Mouse (Mus musculus) layer of hippocampus, adult 11-12 months (tissue): ENCODE measurements at regions not wholly inside any gene's neighbourhood (a gene's known extent, or its start where the extent isn't known, plus 50 kb on each side); places are given as distances from the start of the nearest gene placed in this dataset.

Experiments
- DNase-seq: peaks from one replicate; pipeline ENCODE4 v3.0.0; 2022; ENCODE audit warnings: low spot score

DNA sequence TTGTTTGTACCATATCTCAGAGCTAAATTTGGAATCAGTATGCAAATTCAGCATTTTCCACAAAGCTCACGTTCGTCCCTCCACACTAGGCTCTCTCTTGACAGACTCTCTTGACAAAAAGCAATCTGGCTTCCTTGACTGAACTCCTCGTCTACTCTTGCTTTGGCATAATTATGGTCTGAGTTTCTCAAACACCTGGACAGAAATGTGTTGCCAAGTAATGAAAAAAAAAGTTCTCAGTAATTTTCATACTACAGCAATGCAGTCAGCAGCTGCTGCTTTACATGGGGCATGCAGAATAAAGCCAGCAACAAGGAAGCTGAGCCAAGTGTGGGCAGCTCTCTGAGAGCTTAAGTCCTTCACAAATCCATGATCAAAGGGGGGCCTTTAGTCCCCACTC lies 932.7 kb downstream of the Galc start:
- peak; percentile 45 for DNase-seq

DNA sequence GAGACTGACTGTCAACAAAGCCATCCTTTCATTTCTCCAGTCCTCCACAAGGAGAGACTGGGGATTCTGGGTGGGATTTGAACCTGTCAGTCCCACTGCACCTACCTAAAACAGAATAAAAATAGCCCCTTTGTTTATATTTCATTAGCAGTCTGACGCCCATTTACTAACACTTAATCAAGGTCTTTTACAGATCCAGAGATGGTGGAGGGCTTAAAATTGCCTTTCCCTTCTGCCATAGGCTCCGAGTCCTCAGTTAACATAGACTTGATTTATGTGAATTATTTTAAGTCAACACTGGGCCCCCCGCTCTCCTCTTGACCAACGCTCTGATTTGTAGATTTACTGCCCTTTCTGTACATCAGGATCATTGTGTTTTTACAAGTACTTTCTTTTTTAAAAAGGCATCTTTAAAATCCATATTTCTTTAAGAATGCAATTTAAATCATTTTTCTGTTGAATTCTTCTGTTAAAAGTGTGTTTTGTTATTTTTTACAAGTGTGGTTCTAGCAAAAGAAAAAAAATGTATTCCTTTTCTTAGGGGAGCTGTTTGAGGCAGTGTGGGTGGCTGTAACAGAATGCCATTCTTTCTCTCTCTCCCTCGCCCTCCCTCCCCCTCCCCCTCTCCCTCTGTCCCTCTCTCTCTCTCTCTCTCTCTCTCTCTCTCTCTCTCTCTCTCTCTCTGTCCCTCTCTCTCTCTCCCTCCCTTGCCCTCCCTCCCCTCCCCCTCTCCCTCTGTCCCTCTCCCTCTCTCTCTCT lies 946.8 kb downstream of the Galc start:
- DNase-seq: no peak

- no peak for DNase-seq
Observed at GRCm38 (mm10) chr12:97278792-97279191, 980.5 kb downstream of the Galc start.

GRCm38 (mm10) chr12:97278331-97278730 lies 980.9 kb downstream of the Galc start:
- DNase-seq: no peak
